Mouse (Mus musculus) embryo, embryonic 11 days (tissue): Measurements from ENCODE around the gene Irgm2.
"Not testable (repeated sequence)": the region's sequence is repeated elsewhere in the genome, so short reads cannot be mapped to it uniquely, and the experiment has no call there.

Experiments
- DNase-seq: peaks from one replicate; pipeline ENCODE4 v3.0.0-alpha.2; 2015

The Irgm2 gene

DNA sequence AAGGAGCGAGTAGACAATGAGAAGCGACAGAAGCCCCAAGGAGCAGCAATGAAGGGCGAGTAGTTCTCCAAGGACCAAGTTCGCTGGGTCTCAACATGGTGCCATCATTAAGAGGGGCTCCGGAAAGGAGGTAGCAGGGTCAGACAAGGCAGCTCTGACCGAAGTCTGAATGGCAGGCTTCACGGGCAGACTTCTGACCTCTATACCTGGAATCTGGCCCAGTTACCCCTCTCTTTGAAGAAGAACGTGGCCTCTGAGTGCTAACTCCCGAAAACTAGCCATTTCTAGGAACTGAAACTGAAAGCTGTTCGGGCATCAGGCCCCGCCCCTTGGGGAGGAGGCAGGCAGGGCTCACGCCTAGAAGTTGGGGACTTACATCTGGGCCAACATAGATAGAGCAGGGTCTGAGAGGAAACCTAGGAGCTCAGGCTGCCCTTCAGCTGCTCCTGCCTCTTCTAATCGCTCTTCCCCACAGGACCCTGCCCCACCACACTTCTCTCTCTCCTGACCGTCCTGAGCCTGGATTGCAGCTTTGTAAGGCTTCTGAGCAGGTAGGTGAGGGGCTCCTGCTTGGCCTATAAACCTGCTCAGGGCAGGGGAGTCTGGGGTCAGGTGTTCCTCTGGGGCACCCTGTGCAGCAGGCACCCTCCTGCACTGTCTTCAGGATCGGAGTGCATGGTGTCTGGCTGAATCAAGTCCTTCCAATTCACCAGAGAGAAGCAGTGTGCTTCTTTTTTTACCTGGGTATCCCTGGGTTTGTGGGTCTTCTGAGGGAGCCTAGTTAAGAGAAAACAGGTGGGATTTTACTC lies at the start of gene Irgm2, which contains the start of gene Igtp:
Irgm2 (plus strand) TSS at position 390 of the 809 bp plus-strand sequence.
Igtp (plus strand) TSS at position 328 of the 809 bp plus-strand sequence.
- peak; percentile 67 for DNase-seq

DNA sequence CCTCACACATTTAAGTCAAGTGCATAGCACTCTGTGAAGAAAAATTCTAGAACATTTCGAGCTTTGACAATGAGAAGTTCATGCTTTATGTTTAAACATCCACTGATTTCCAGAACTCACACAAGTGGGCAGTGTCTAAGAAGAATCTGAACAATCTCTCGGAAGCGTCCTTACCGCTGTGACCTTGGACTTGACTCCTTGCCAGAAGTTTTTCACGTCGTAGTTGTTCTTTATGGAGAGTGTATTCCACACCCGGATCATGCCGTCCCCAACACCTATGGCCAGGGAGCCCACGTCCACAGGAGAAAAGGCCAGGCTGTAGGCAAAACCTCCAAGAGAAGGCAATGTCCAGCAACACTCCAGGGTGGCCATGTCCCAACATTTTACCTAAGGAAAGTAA lies 44.0 kb upstream of the Irgm2 start:
- DNase-seq: no peak

DNA sequence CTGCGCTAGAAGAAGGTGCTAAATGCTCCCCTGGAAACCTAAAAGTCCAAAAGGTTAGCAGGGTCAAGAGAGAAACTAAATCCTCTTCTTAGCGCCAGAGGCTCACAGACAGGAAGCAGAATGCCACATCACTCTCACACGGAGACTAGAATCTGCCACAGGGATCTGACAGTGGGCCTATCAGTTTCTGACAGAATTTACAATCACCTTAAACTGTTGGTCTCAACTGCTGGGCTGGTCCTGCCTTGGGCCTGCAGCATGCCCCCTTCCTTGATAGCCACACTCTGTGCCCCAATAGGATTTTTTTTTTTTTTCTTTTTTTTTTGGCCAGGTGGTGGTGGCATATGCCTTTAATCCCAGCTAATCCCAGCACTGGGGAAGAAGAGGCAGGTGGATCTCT lies 42.5 kb upstream of the Irgm2 start:
- DNase-seq: no peak

DNA sequence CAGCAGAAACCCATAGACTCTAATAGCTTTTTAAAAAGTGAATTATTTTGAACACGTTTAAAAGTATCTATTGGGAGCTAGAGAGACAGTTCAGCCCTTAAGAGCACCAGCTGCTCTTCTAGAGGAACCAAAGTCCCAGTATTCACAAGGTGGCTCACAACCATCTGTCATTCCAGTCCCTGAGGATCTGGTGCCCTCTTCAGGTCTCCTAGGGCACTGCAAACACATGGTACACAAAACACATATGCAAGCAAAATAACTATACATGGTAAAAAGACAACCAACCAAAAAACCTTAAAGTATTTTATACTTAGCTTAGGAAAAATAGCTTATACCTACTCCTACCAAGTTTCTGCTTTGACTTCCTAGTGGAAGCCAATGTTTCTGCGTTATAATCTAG lies 34.3 kb upstream of the Irgm2 start:
- DNase-seq: no peak

DNA sequence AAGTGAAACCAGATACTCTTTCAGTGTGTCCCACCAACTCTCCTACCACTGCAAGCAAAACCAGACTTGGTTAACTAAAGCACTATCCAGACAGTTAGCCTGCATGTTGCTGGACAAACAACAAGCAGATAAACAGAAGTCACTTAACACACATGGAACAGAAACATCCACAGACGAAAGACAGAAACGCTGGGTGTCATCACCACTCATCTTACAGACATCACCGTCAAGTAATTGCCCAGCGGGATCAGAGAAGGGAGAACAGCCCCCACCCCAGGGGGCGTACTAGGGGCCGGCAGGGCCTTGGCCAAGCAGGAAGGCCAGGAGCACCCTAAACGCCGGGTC lies 31.6 kb upstream of the Irgm2 start:
- DNase-seq: no peak

DNA sequence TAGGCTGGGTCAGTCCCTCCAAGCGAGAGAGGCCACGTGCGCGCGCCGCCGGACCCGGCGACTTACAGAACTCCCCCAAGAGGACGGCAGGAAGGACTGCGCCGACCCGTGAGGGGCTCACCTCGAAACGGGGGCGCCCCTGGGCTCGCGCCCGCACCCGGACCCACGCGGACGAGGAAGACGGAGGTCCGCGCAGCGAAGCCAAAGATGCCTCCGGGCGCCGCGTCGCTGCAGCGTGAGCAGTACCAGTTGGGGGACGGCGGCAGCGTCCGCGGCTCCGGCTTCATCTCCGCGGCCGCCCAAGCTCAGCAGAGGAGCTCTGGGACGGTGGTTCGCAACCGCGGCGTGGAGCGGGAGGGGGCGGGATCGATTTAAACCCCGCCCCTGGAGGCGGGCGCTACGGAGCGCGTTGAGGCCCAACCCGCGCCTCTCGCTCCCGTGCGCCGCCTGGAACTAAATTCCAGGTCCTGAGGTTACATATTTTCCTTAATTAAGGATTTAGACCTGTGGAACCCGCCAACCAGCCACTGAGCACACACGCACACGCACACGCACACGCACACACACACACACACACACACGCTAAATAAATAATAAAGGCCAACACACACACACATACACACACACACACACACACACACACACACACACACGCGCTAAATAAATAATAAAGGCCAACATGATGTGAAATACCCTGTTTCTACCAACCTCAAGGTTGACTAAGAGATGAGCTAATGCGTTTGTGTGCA lies 31.1 kb upstream of the Irgm2 start, which contains the start of gene Gemin5:
Gemin5 (minus strand) TSS at position 373 of the 749 bp plus-strand sequence.
- DNase-seq: peak; percentile 92

DNA sequence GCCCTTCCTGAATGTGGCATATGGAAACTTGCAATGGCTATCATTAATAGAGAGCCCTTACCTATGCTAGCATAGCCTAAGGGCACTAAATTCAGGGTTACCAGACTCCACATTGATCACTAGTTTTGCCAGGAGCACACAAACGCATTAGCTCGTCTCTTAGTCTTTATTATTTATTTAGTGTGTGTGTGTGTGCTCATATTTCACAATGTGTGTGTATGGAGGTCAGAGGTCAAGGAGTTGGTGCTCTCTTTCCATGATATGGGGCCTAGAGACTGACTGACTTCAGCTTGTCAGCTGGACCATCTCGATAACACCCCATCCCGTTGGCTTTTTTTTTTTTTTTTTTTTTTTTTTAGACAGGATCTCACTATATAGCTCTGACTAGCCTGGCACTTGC lies 29.8 kb upstream of the Irgm2 start:
- no peak for DNase-seq

DNA sequence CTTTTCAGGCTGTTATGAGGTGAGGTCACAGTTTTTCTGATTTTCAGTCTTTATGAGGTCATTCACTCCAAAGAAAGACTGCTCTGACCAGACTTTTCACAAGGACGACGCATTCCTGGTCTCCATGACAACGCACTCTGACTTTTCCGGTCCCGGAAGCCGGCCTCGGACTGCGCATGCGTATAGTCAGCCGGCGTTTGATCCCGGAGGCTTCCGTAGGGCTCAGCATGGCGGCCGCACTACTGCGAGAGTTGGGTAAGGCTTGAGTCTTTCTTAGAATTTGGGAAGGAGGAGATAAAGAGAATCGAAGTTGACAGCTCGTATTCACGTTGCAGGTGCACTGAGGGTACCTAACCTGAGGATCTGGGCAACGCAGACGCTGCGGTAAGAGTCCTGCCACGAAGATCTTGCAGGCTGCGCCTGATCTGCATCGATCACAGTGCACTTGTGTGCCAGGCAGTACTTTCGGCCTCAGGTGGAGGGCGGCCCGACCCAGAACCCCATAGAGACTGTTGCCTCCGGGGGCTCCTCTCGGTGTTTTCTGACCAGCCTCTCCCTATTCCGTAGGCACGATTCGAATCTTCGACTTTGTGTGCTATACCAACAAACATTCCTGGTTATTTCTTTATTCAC lies 27.8 kb upstream of the Irgm2 start, which contains the start of gene Mrpl22:
Mrpl22 (plus strand) TSS at position 203 of the 633 bp plus-strand sequence.
- peak; percentile 98 for DNase-seq

DNA sequence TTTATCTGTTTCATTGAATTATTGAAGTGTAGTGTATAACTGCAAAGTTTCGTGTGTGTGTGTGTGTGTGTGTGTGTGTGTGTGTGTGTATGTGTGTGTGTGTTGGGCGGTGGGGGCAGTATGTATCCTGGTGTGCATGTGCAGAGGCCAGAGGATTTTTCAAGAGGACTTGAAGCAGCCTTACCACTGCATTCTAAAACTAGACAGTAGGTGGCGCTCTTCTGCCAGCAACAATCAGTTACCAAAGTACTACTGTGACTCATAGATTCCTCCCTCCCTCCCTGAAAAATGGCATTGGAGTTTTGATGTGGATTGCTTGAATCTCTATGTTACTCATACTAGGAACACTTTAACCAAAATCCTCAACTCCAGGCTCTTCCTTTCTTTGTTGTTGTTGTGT lies 19.9 kb upstream of the Irgm2 start:
- DNase-seq: peak; percentile 77

DNA sequence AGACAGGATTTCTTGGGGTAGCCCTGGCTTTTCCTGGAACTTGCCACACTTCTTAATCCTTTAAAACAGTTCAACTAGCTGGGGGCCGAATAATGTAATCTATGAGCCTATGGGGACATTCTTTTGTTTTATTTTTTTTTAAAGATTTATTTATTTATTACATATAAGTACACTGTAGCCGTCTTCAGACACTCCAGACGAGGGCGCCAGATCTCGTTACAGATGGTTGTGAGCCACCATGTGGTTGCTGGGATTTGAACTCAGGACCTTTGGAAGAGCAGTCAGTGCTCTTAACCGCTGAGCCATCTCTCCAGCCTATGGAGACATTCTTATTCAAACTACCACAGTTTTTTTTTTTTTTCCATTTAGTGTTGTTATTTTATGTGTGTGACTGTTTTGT lies 19.4 kb upstream of the Irgm2 start:
- not testable (repeated sequence) for DNase-seq

DNA sequence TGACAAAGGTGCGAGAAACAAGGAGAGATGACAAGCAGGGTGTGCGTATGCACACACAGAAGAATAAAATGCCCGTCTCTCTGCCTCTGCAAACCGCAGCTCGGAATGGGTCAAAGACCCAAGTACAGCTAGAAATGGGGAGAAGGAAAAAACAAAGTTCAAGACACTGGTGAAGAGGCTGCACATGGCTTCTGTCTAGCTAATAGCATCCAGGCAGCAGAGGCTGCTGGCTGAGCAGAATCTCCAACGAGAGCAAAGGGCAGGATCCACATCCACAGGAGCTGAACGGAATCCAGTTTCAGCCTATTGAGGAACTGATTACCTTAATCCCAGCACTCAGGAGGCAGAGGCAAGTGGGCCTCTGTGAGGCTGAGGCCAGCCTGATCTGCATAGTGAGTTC lies 18.7 kb upstream of the Irgm2 start:
- DNase-seq: no peak

DNA sequence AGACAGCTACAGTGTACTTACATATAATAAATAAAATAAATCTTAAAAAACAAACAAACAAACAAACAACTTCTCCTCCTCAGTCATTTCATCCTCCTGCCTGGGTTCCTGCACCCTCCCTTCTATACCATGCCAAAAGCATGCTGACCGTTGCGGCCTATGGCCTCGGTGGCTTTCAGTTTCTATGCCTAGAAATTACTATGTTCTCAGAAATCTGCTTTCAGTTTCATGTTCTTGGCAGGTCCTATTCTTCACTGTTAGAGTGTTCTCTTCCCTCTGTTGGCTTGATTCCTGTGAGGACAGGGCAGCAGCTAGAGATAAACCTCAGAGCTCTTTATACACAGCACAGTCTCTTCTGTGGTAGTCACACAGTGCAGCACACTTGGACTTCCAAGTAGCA lies 15.8 kb upstream of the Irgm2 start:
- no peak for DNase-seq

DNA sequence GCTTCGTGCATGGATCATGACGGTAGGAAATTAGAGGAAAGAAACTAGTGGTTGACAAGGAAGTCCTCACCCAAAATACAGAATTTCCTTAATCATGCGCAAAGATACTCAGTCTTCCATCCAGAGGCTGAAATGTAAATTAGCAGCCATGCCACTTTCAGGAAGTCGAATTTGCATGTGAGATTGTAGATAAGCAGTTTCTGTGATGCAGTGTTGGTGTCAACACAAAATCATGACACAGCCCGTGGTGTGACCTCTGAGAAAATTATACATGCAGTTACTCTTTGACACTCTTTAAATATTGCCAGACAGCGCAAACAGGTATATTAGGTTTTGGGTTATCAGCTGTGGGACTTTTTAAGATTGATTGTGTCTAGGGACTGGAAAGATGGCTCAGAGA lies 9.7 kb upstream of the Irgm2 start:
- DNase-seq: no peak

DNA sequence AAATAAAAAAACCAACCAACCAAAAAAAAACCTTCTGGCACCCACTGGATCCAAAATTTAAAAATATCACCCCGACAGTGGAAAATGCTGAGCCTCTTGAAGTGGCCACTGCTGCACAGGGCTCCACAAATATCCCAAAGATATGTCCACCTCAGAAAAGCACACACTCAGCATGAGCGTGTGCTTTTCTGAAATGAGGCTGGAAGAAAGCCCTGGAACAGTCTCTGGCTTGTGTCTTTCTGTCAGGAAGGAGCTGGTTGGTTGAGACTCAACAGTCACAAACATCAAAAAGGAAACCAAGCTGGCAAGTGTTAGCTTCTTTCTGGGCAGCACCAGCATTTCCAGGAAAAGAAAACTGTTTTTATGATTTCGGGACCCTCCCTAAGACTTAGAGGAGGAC lies 6.1 kb upstream of the Irgm2 start:
- DNase-seq: no peak

DNA sequence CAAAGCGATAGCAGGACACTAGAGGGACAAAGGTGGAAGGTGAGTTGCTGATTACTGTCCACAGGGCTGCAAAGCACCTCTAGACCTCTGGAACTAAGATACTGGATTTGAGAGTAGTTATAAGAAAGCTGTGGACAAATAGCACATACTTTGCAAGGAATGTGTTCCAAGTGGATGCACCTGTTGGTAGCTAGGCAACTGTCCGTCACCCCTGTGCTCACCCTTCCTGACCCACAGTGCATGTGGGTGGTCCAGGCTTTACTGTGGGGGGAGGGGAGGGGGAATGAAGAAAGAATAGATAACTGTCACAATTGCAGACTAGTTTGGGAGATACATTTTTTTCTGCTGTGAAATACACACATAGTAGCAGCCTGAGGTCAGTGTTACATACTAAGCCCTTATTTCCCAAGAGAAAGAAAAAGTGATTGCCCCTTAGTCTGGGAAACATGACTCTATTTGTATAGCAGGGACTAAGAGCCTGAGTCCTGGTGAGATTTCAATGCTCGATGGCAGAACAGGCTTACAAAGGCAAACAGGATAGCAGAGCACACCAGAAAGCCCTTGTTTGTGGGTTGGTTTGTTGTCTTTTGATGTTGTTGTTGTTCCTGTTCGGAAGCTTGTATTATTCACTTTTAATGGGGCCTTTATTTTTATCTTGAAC lies 5.4 kb upstream of the Irgm2 start:
- peak; percentile 19 for DNase-seq

DNA sequence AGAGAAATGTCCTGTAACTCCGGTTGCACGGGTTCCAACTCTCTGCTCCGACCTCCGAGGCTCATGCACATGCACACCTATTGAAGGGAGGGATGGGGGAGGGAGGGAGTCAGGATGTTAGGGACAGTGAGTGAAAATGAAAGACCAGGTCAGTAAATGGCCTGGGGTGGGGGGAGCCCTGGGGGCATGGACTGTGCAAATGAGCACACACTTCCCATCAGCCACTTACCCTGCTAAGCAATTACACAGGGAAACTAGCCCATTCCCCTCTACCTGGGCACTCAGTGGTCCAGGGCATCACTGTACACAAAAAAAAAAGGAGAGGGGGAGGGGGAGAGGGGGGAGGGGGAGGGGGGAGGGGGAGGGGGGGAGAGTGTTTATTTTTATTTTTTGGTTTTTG lies 755 bp upstream of the Irgm2 start:
- DNase-seq: no peak

DNA sequence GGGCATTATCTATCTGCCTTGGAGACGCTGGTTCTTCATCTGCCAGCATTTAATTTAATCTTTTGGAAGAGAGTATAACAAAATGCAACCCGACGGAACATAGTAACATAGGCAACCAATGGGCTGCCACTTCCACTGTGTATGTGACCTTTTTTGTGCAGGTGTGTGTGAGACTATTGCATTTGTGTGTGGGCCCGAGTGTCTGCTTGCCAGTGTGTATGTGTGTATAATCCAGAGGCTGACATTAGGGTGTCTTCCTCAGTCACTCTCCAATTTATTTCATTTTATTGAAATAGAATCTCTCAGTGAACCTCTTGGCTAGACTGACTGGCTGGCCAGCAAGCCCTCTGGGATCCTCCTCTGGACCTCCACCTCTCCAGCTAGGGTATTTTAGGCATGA lies 808 bp downstream of the Irgm2 start:
- DNase-seq: no peak

DNA sequence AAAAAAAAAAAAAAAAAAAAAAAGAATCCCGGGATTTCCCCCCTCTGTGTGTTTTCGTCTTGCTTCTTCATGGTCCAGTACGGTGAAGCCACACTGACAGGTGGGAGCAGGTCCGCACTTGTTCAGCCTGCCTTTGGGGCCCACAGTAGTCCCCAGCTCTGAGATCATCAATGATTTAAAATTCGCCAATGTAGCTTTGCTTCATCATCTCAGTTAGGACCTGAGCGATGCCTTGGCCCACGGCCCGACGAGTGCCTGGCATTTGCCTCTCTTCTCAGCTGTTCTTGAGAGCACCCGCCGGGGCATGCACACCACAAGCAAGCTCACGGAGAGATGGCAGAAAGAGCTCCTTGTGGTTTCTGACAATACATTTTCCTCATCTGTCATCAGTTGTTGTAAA lies 1.6 kb downstream of the Irgm2 start:
- DNase-seq: no peak

DNA sequence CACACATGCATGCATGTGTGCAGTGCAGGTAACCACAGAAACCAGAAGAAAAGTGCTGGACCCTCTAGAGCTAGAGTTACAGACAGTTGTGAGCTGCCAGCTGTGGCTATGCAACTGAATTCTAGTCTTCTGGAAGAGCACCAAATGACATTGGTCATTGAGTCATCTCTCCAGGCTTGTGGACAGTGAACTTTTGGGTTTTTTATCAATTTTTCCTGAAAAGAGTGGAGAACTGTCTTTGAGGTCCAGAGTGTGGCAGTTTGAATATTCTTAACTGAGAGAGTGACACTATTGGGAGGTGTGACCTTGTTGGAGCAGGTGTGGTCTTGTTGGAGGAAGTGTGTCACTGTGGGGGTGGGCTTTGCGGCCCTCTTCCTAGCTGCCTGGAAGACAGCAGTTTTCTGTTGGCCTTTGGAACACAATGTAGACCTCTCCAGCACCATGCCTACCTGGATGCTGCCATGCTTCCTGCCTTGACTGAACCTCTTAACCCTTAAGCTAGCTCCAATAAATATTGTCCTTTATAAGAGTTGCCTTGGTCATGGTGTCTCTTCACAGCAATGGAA lies 11.0 kb downstream of the Irgm2 start:
- no peak for DNase-seq

DNA sequence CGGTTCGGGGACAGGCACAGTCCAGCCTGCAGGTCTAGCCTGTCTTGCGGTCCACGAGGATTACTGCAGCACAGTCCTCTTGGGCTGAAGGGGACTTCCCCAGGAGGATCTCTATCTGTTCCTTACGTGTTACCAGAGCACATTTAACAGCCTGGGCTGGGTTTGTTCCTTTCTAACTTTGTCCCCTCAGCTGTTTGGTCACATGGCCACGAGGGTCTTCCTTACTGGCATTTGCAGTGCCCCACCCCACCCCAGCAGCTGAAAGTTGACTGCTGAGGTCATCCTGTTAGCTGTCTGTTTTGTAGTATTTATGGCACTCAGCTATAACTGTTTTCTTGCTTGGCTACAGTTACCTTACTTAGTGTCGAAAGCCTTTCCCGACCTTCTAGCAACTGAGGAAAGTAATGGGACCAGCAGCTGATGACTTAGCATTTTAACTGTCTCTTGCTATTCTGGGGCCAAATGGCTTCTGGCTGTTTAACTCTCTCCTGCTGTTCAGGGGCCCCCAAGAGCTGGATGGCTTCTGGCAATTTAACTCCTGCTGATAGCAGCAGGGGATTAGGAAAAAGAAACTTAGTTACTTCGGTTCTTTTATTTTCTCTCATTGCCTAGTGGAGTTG lies 11.8 kb downstream of the Irgm2 start:
- peak; percentile 10 for DNase-seq

DNA sequence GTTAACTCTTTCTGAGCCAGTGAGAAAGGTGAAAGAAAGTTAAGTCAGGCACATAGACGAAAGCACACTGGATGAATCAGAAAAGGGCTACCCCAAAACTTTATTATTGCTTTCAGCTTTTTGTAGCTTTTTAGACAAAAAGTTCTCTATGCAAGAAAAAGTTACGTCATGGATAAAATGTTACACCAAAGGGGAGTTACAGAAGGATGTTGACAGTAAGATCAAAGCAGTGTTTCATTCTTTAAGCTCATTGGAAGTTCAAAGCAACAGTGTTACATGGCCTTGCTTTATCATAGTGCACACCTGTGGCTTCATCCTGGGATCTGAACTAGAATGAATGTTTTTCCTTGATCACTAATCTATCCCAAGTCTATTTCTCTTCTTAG lies 12.3 kb downstream of the Irgm2 start:
- no peak for DNase-seq

DNA sequence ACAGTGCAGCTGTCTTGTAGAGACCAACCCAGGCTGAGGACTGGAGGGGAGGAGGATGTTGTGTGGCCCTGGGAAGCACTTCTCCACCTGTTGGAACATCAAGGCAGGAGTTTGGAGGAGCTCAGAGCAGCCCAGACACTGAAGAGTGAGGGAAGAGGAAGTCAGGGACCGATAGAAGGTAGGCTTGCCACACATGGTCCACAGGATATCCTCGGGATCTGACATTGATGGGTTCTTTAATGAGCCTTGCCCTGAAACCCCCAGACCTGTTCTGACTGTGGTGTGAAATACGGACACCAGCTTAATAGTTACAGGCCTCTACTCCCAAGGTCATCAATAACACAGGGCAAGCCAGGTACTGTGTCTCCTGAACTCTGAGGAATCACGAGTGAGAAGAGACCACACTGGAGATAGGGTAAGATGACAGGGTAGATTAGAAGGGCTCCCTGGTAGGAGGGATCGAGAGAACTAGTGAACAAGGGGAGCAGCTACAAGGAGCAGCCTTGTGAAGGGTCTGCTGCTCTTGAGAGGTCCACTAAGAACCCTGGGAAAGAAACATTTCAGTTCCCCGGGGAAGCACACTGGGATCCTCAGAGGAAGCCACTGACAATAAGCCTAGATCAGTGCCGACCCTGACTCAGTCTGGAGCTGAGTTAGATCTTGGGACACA lies 14.4 kb downstream of the Irgm2 start:
- no peak for DNase-seq
